Mouse (Mus musculus) brain, embryonic 14.5 days (tissue): ENCODE measurements around the gene Slc36a4.

ENCODE experiments used
- CTCF ChIP-seq: fragments of 200-500 bp; IDR thresholded peaks from 2 replicates; pipeline ENCODE4 v1.5.1; 2012; ENCODE audit warnings: inconsistent platforms, mild to moderate bottlenecking, moderate library complexity, borderline replicate concordance; ENCODE audit not compliant: insufficient read depth, insufficient read length; ENCODE audit errors: extremely low read depth
- POLR2A ChIP-seq: fragments of 200-500 bp; IDR thresholded peaks from 2 replicates; pipeline ENCODE4 v1.6.1; 2012; ENCODE audit warnings: mild to moderate bottlenecking, inconsistent platforms, borderline replicate concordance; ENCODE audit not compliant: poor library complexity, insufficient read depth, insufficient read length, severe bottlenecking; ENCODE audit errors: extremely low read depth

DNA sequence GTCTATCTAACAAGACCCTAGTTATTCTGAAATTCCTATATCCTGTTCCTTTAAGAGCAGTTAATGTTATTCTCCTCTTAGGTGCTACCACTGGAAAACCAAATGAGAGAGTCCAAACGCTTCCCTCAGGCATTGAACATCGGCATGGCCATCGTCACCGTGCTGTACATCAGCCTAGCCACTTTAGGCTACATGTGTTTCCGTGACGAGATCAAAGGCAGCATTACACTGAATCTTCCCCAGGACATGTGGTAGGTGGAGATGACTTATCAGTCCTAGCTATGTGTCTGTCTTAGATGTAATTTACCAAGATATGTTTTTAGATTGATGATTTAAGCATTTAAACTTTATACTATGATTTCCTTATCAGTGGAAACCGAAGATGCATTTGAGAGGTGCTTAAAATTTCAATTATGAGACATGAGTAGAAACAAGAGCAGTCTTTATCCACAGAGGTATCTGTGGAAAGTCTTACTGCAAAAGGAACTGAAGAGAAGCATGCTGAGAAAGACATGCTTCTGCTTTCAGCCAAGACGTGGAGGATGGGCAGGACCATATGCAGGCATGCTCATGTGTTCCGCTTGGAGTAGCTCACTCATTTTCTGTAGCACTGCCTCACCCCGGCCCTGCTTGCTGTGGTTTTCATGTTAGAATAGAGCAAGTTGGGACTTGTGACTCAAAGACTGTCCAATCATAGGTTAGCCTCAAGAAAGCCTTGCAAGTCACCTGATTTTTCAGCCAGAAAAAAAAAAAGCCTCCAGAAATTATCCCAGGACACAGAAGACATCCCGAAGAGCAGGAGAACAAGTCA, 24.7 kb downstream of the Slc36a4 start:
- TF ChIP-seq POLR2A = no peak
- TF ChIP-seq CTCF = no peak
